Mouse (Mus musculus): Measurements from ENCODE around the gene Ston1. TPM values are rescaled to one million over a fixed set of nuclear protein-coding genes. Genes with fewer than 3 reads are reported as not detected.

Ston1 gene
- polyA plus RNA-seq, 1 experiment from 2014 or later: 11.1 TPM

- H3K27me3 ChIP-seq (ENCODE audit: control insufficient read depth, insufficient read depth, low read length): no peaks in the 10 kb centered on the region
- ATAC-seq (replicated peaks; ENCODE audit: insufficient number of reproducible peaks, low FRiP score, low TSS enrichment): no peak
- no peak overlapping the region for H3K4me3 ChIP-seq (ENCODE audit: low read depth, low read length)
- H3K36me3 ChIP-seq (ENCODE audit: control insufficient read depth, insufficient read depth, low read length): peaks cover 32% of the 10 kb centered on the region
- no peaks in the 10 kb centered on the region for H3K4me1 ChIP-seq (ENCODE audit: control insufficient read depth, insufficient read depth, low read length)
- H3K27ac ChIP-seq (ENCODE audit: low read depth, low read length): no peak overlapping the region
- no peaks in the 10 kb centered on the region for H3K9me3 ChIP-seq (replicated peaks; ENCODE audit: control insufficient read depth, low read length)
- 68% methylated on average over 6 of the region's 6 CpGs for WGBS (ENCODE audit: insufficient replicate concordance)
- H3K4me2 ChIP-seq: no peak overlapping the region
- no peak overlapping the region for H3K9ac ChIP-seq (ENCODE audit: low read depth, low read length)
Observed at GRCm38 (mm10) chr17:88580556-88580955, 16.9 kb upstream of the Ston1 start.

- Histone ChIP-seq H3K36me3 (ENCODE audit: control insufficient read depth, insufficient read depth, low read length) (peaks cover 27% of the 10 kb centered on the region), H3K4me2 (no peak overlapping the region), H3K4me1 (ENCODE audit: control insufficient read depth, insufficient read depth, low read length) (no peaks in the 10 kb centered on the region), H3K27me3 (ENCODE audit: control insufficient read depth, insufficient read depth, low read length) (no peaks in the 10 kb centered on the region), H3K9ac (ENCODE audit: low read depth, low read length) (no peak overlapping the region), H3K4me3 (ENCODE audit: low read depth, low read length) (no peak overlapping the region), H3K9me3 (replicated peaks; ENCODE audit: control insufficient read depth, low read length) (no peaks in the 10 kb centered on the region), H3K27ac (ENCODE audit: low read depth, low read length) (no peak overlapping the region)
- ATAC-seq (replicated peaks; ENCODE audit: insufficient number of reproducible peaks, low FRiP score, low TSS enrichment): no peak
- WGBS (ENCODE audit: insufficient replicate concordance): 69% methylated on average over 6 of the region's 6 CpGs
Observed at GRCm38 (mm10) chr17:88581511-88582021, 15.9 kb upstream of the Ston1 start.

DNA sequence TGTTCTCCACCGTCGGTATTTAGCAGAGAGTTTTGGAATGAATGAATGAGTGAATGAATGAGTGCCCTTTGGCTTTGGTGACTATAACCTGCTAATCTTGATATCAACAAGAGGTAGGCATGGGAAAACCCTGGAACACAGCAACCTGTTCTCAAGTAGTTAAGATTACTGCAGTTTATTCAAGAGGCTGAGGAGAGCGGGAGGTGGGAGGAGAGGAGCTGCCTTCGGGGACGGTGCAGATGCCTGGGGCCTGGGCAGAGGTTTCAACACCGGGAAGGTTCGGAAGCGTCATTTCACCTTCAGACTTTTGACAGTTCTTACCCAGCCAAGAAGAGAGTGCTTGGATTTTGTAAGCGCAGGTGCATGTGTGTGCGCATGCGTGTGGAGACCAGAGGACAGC is 14.5 kb upstream of the Ston1 start:
- Histone ChIP-seq H3K9ac (ENCODE audit: low read depth, low read length) (no peak overlapping the region), H3K4me3 (ENCODE audit: low read depth, low read length) (no peak overlapping the region), H3K27me3 (ENCODE audit: control insufficient read depth, insufficient read depth, low read length) (no peaks in the 10 kb centered on the region), H3K9me3 (replicated peaks; ENCODE audit: control insufficient read depth, low read length) (no peaks in the 10 kb centered on the region), H3K4me1 (ENCODE audit: control insufficient read depth, insufficient read depth, low read length) (no peaks in the 10 kb centered on the region), H3K27ac (ENCODE audit: low read depth, low read length) (no peak overlapping the region), H3K36me3 (ENCODE audit: control insufficient read depth, insufficient read depth, low read length) (peaks cover 24% of the 10 kb centered on the region), H3K4me2 (no peak overlapping the region)
- WGBS (ENCODE audit: insufficient replicate concordance): 84% methylated on average over 11 of the region's 11 CpGs
- no peak for ATAC-seq (replicated peaks; ENCODE audit: insufficient number of reproducible peaks, low FRiP score, low TSS enrichment)

GRCm38 (mm10) chr17:88583411-88583810 is 14.1 kb upstream of the Ston1 start:
- no peak overlapping the region for H3K27ac ChIP-seq (ENCODE audit: low read depth, low read length)
- H3K9ac ChIP-seq (ENCODE audit: low read depth, low read length): no peak overlapping the region
- ATAC-seq (replicated peaks; ENCODE audit: insufficient number of reproducible peaks, low FRiP score, low TSS enrichment): no peak
- no peaks in the 10 kb centered on the region for H3K4me1 ChIP-seq (ENCODE audit: control insufficient read depth, insufficient read depth, low read length)
- H3K9me3 ChIP-seq (replicated peaks; ENCODE audit: control insufficient read depth, low read length): no peaks in the 10 kb centered on the region
- H3K27me3 ChIP-seq (ENCODE audit: control insufficient read depth, insufficient read depth, low read length): no peaks in the 10 kb centered on the region
- H3K4me3 ChIP-seq (ENCODE audit: low read depth, low read length): no peak overlapping the region
- 84% methylated on average over 8 of the region's 8 CpGs for WGBS (ENCODE audit: insufficient replicate concordance)
- H3K4me2 ChIP-seq: no peak overlapping the region
- H3K36me3 ChIP-seq (ENCODE audit: control insufficient read depth, insufficient read depth, low read length): peaks cover 24% of the 10 kb centered on the region

DNA sequence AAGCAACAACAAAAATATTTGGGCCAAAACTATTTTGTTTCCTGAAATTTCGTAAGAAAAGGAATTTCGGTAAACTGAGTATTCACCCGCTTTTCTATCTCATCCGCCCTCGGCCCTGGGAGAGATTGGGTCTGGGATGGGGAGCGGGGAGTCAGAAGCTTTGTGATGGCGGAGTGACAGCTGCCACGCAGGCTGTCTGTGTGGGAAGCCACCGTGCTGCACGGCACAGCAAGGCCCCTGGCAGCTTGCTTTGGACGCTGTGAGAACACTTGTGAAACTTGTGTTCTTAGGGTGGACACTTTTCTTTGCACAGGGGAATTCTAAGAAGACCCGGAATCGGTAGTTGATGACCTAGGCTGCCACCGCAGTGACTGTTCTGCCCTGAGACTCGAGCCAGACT is 10.1 kb upstream of the Ston1 start:
- H3K9me3 ChIP-seq (replicated peaks; ENCODE audit: control insufficient read depth, low read length): no peaks in the 10 kb centered on the region
- no peaks in the 10 kb centered on the region for H3K27me3 ChIP-seq (ENCODE audit: control insufficient read depth, insufficient read depth, low read length)
- no peak for ATAC-seq (replicated peaks; ENCODE audit: insufficient number of reproducible peaks, low FRiP score, low TSS enrichment)
- H3K4me3 ChIP-seq (ENCODE audit: low read depth, low read length): no peak overlapping the region
- WGBS (ENCODE audit: insufficient replicate concordance): 70% methylated on average over 15 of the region's 15 CpGs
- H3K27ac ChIP-seq (ENCODE audit: low read depth, low read length): no peak overlapping the region
- H3K36me3 ChIP-seq (ENCODE audit: control insufficient read depth, insufficient read depth, low read length): peaks cover 22% of the 10 kb centered on the region
- H3K4me1 ChIP-seq (ENCODE audit: control insufficient read depth, insufficient read depth, low read length): no peaks in the 10 kb centered on the region
- H3K4me2 ChIP-seq: no peak overlapping the region
- no peak overlapping the region for H3K9ac ChIP-seq (ENCODE audit: low read depth, low read length)

DNA sequence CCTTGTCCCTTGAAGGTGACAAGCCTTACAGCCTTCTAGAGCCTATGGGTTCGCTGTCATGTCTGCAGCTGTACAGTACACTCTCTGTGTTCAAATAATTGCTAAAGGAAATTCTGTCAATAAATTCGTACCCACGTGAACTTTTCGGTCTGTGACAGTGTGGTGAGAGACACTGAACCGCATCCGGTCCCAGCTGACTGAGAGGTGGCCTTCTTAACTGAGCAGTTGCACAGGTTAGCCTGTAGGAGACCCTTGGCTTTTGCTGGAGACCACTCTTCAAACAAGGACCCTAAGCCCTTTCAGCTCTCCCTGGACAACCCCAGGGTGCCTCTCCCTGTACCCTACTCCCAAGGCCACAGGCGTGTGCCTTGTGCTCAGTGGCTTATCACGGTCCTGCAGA is 9.3 kb upstream of the Ston1 start:
- no peak for ATAC-seq (replicated peaks; ENCODE audit: insufficient number of reproducible peaks, low FRiP score, low TSS enrichment)
- Histone ChIP-seq H3K27me3 (ENCODE audit: control insufficient read depth, insufficient read depth, low read length) (no peaks in the 10 kb centered on the region), H3K27ac (ENCODE audit: low read depth, low read length) (no peak overlapping the region), H3K36me3 (ENCODE audit: control insufficient read depth, insufficient read depth, low read length) (peaks cover 20% of the 10 kb centered on the region), H3K4me2 (no peak overlapping the region), H3K4me1 (ENCODE audit: control insufficient read depth, insufficient read depth, low read length) (no peaks in the 10 kb centered on the region), H3K4me3 (ENCODE audit: low read depth, low read length) (no peak overlapping the region), H3K9me3 (replicated peaks; ENCODE audit: control insufficient read depth, low read length) (no peaks in the 10 kb centered on the region), H3K9ac (ENCODE audit: low read depth, low read length) (no peak overlapping the region)
- 92% methylated on average over 8 of the region's 8 CpGs for WGBS (ENCODE audit: insufficient replicate concordance)

DNA sequence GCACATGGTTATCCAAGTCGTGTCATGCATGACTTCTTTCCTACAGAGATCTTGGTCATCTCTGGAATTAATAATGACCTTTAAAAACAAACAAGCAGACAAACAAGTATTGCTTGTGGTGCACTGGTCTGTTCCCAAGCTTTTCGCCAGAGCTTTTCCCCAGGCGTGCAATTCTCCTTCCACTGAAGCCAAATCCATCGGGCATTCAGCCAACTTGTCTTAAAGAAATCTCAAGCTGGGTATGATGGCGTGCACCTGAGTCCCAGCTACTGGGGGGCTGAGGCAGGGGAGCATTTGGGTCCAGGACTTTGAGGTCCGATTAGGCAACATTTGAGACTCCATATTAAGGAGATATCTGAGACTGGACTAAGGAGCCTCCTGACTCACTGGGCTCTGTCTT is 7.2 kb upstream of the Ston1 start:
- 89% methylated on average over 6 of the region's 6 CpGs for WGBS (ENCODE audit: insufficient replicate concordance)
- Histone ChIP-seq H3K27me3 (ENCODE audit: control insufficient read depth, insufficient read depth, low read length) (no peaks in the 10 kb centered on the region), H3K4me2 (no peak overlapping the region), H3K9ac (ENCODE audit: low read depth, low read length) (no peak overlapping the region), H3K9me3 (replicated peaks; ENCODE audit: control insufficient read depth, low read length) (no peaks in the 10 kb centered on the region), H3K4me1 (ENCODE audit: control insufficient read depth, insufficient read depth, low read length) (no peaks in the 10 kb centered on the region), H3K36me3 (ENCODE audit: control insufficient read depth, insufficient read depth, low read length) (peaks cover 7% of the 10 kb centered on the region), H3K4me3 (ENCODE audit: low read depth, low read length) (no peak overlapping the region), H3K27ac (ENCODE audit: low read depth, low read length) (no peak overlapping the region)
- ATAC-seq (replicated peaks; ENCODE audit: insufficient number of reproducible peaks, low FRiP score, low TSS enrichment): no peak

DNA sequence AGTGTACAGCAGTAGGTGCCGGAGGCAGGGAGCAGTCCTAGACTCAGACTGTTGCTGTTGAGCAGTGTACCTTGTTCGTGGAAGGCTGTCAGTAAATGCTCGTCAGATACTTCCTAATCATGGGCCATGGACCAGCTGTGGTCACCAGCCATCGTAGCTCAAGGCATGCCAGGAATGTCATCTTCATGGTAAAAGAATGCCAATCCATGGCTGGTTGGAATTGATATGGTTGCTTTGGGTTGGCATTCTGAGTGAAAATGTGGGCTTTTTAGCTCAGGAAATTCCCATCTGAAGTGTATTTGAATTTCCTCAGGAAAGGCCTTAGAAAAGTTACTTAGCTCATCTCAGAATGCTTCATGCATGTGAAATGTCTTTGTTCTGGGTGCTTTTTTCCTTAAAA is 2.4 kb upstream of the Ston1 start:
- Histone ChIP-seq H3K9me3 (replicated peaks; ENCODE audit: control insufficient read depth, low read length) (no peaks in the 10 kb centered on the region), H3K4me2 (no peak overlapping the region), H3K36me3 (ENCODE audit: control insufficient read depth, insufficient read depth, low read length) (no peaks in the 10 kb centered on the region), H3K27me3 (ENCODE audit: control insufficient read depth, insufficient read depth, low read length) (no peaks in the 10 kb centered on the region), H3K4me3 (ENCODE audit: low read depth, low read length) (no peak overlapping the region), H3K27ac (ENCODE audit: low read depth, low read length) (no peak overlapping the region), H3K9ac (ENCODE audit: low read depth, low read length) (no peak overlapping the region), H3K4me1 (ENCODE audit: control insufficient read depth, insufficient read depth, low read length) (peaks cover 7% of the 10 kb centered on the region)
- no peak for ATAC-seq (replicated peaks; ENCODE audit: insufficient number of reproducible peaks, low FRiP score, low TSS enrichment)
- 57% methylated on average over 4 of the region's 4 CpGs for WGBS (ENCODE audit: insufficient replicate concordance)

GRCm38 (mm10) chr17:88596068-88596467 is 1.4 kb upstream of the Ston1 start:
- ATAC-seq (replicated peaks; ENCODE audit: insufficient number of reproducible peaks, low FRiP score, low TSS enrichment): no peak
- Histone ChIP-seq H3K27ac (ENCODE audit: low read depth, low read length) (no peak overlapping the region), H3K27me3 (ENCODE audit: control insufficient read depth, insufficient read depth, low read length) (no peaks in the 10 kb centered on the region), H3K4me1 (ENCODE audit: control insufficient read depth, insufficient read depth, low read length) (peaks cover 13% of the 10 kb centered on the region), H3K36me3 (ENCODE audit: control insufficient read depth, insufficient read depth, low read length) (no peaks in the 10 kb centered on the region), H3K4me3 (ENCODE audit: low read depth, low read length) (no peak overlapping the region), H3K4me2 (no peak overlapping the region), H3K9ac (ENCODE audit: low read depth, low read length) (no peak overlapping the region), H3K9me3 (replicated peaks; ENCODE audit: control insufficient read depth, low read length) (no peaks in the 10 kb centered on the region)
- WGBS (ENCODE audit: insufficient replicate concordance): 73% methylated on average over 4 of the region's 4 CpGs

All from heart, embryonic 11.5 days (tissue).